ENCODE assay signal across 8 mouse cellular contexts in genomic region chr1:92933611-92934010, GRCm38 (mm10). TPM values are rescaled to one million over a fixed set of nuclear protein-coding genes. Genes with fewer than 3 reads are reported as not detected.
DNase-seq lines count a peak whose midpoint lies in the region; ATAC-seq and TF ChIP-seq lines count a peak whose summit lies in the region.

No protein-coding gene starts in this region.

- no peaks in the 10 kb centered on the region for H3K9me3 ChIP-seq in heart, embryonic 10.5 days
- no peaks in the 10 kb centered on the region for H3K9me3 ChIP-seq in CH12.LX (replicated peaks; ENCODE audit: low read length)
- H3K9me3 ChIP-seq in forebrain, embryonic 16.5 days (ENCODE audit: control insufficient read depth, low read length) = no peaks in the 10 kb centered on the region

- H3K27me3 ChIP-seq in heart, embryonic 10.5 days (ENCODE audit: insufficient read depth, poor library complexity, severe bottlenecking) = peaks cover 18% of the 10 kb centered on the region; the same call in 1 of the 2 replicates
- peaks cover 17% of the 10 kb centered on the region for H3K27me3 ChIP-seq in CH12.LX (replicated peaks)
- H3K27me3 ChIP-seq in forebrain, embryonic 16.5 days (replicated peaks; ENCODE audit: control insufficient read depth, insufficient read depth, low read length) = no peaks in the 10 kb centered on the region

- peak overlapping the region; percentile 79 for H3K4me2 ChIP-seq in CH12.LX (ENCODE audit: insufficient read depth, low read depth, poor library complexity, severe bottlenecking)
- peak overlapping the region; percentile 78 for H3K4me2 ChIP-seq in forebrain, embryonic 16.5 days (ENCODE audit: low read length)

- intact Hi-C loops in heart, postnatal 14 days (cut with DNase I) = loop anchor here (2.0 kb wide), 1 partner anchor 23 kb away; the partner anchor contains the start of gene Rnpepl1
- intact Hi-C loops in left cerebral cortex, postnatal 14 days (cut with DNase I) = no loop called here

- TF ChIP-seq RAD21 in CH12.LX (IDR thresholded peaks at IDR 0.05; ENCODE audit: low read depth, low read length) = no peak

- no peak for TF ChIP-seq CTCF in CH12.LX (conservative IDR thresholded peaks at IDR 0.05 in 1 of 2, IDR thresholded peaks at IDR 0.05 in 1 of 2; ENCODE audit: low read depth in 2 of 2, low read length in 2 of 2)

- peaks cover 9% of the 10 kb centered on the region; the same call in 1 of the 2 replicates for H3K36me3 ChIP-seq in heart, embryonic 10.5 days
- H3K36me3 ChIP-seq in CH12.LX (replicated peaks in 1 of 2; ENCODE audit: control insufficient read depth in 1 of 2, insufficient read depth in 1 of 2, low read length in 1 of 2) (peaks cover 7 to 16% of the 10 kb centered on the region in 2 experiments), macrophage (ENCODE audit: inconsistent target) (no peaks in the 10 kb centered on the region)
- H3K36me3 ChIP-seq in forebrain, embryonic 16.5 days (ENCODE audit: control insufficient read depth, insufficient read depth) = peaks cover 3% of the 10 kb centered on the region

- WGBS in heart, embryonic 10.5 days = 75% methylated on average over 4 of the region's 4 CpGs
- 77% methylated on average over 4 of the region's 4 CpGs for WGBS in forebrain, embryonic 16.5 days
- 27% methylated on average over 2 of the region's 4 CpGs for WGBS in macrophage (ENCODE audit: missing documents)

- peak overlapping the region; percentile 88 for H3K4me3 ChIP-seq in heart, embryonic 10.5 days
- H3K4me3 ChIP-seq in CH12.LX (replicated peaks in 1 of 3; ENCODE audit: low read depth in 2 of 3, low read length in 2 of 3, poor library complexity in 1 of 3) (peak overlapping the region; percentile 63 to 85 (median 79)), macrophage (ENCODE audit: inconsistent target) (peak overlapping the region; percentile 65)
- H3K4me3 ChIP-seq in forebrain, embryonic 16.5 days (replicated peaks; ENCODE audit: low read length) = peak overlapping the region; percentile 69

- no peak for TF ChIP-seq EP300 in CH12.LX (IDR thresholded peaks at IDR 0.05; ENCODE audit: low read length)

- peaks cover 4% of the 10 kb centered on the region for H3K79me2 ChIP-seq in CH12.LX (replicated peaks; ENCODE audit: control insufficient read depth, extremely low read depth, insufficient read depth, poor library complexity, severe bottlenecking)
- H3K79me2 ChIP-seq in macrophage (ENCODE audit: inconsistent target) = peaks cover 23% of the 10 kb centered on the region; the same call in 1 of the 2 replicates

- ATAC-seq in forebrain, embryonic 16.5 days = no peak

- DNase-seq in heart, embryonic 10.5 days (ENCODE audit: low spot score) = no peak
- no peak for DNase-seq in heart, postnatal 14 days
- no peak for DNase-seq in CH12.LX (ENCODE audit: extremely low read depth)
- no peak for DNase-seq in left cerebral cortex, postnatal 14 days (ENCODE audit: low spot score in 2 of 2)
- no peak for DNase-seq in embryo, embryonic 9.5 days (ENCODE audit: extremely low spot score)
- no peak for DNase-seq in gastrocnemius, adult 18-20 months (ENCODE audit: low spot score)

- peak overlapping the region; percentile 93 for H3K27ac ChIP-seq in heart, embryonic 10.5 days
- H3K27ac ChIP-seq in CH12.LX (ENCODE audit: insufficient read depth, low read depth) (peak overlapping the region; percentile 93), macrophage (peak overlapping the region; percentile 93)
- peak overlapping the region; percentile 98 for H3K27ac ChIP-seq in forebrain, embryonic 16.5 days (ENCODE audit: low read length)

- in situ Hi-C loops in CH12.LX (cut with MboI; ENCODE audit: low pct_ligation_motif_present, low pct_unique_long_range_greater_than_20kb, low sequenced_read_pairs) = no loop called here

- dilution Hi-C loops in CH12.LX (cut with MboI; ENCODE audit: extremely low pct_ligation_motif_present, extremely low pct_unique_long_range_greater_than_20kb, low sequenced_read_pairs) = no loop called here

- H3K9ac ChIP-seq in CH12.LX (ENCODE audit: insufficient read depth, low read depth) = peak overlapping the region; percentile 97
- H3K9ac ChIP-seq in forebrain, embryonic 16.5 days (replicated peaks; ENCODE audit: low read depth, low read length) = peak overlapping the region; percentile 71

- H3K4me1 ChIP-seq in heart, embryonic 10.5 days = peaks cover 24% of the 10 kb centered on the region
- peaks cover 9 to 25% of the 10 kb centered on the region in 2 experiments for H3K4me1 ChIP-seq in CH12.LX (ENCODE audit: control insufficient read depth in 1 of 2, insufficient read depth in 2 of 2)
- H3K4me1 ChIP-seq in forebrain, embryonic 16.5 days (replicated peaks; ENCODE audit: control insufficient read depth, insufficient read depth, low read length) = peaks cover 29% of the 10 kb centered on the region

- no peak for TF ChIP-seq POLR2A in CH12.LX (IDR thresholded peaks at IDR 0.05; ENCODE audit: low read depth, low read length)

RNA-seq across cellular contexts. Expression of gene Capn10, which starts 0.6 kb away (rescaled TPM):
- polyA plus RNA-seq in heart, embryonic 10.5 days (2016; fragmentation: Nextera tagmentation; extraction: Ambion mirVana) = 19.4 and 25.4 TPM in 2 replicates
- 1 to 10 TPM; 7.5 to 9.6 TPM for total RNA-seq in heart, postnatal 14 days (2021)
- total RNA-seq in CH12.LX (2012; rRNA removed) = 13.2 and 15.9 TPM in 2 replicates
- 12.9 and 16.1 TPM in 2 replicates for total RNA-seq in CH12.LX (2014; rRNA removed)
- 11.6 and 11.9 TPM in 2 replicates for polyA plus RNA-seq in CH12.LX (2012; ENCODE audit: insufficient read length, low read depth)
- 64.4 and 65.5 TPM in 2 replicates for polyA plus RNA-seq in forebrain, embryonic 16.5 days (2015; fragmentation: Nextera tagmentation; extraction: Ambion mirVana)
- total RNA-seq in macrophage (2018; cell fraction: chromatin; rRNA removed) = 10 to 100 TPM in 17 of 26 experiments, 1 to 10 TPM in 9; 3.0 to 54.3 (median 18.8) TPM
- total RNA-seq in macrophage (2018; cell fraction: cytosol; rRNA removed) = 10 to 100 TPM in 3 of 26 experiments, 1 to 10 TPM in 23; 2.8 to 11.1 (median 8.5) TPM
- 10 to 100 TPM in 14 of 26 experiments, 1 to 10 TPM in 12; 1.4 to 26.2 (median 12.1) TPM for total RNA-seq in macrophage (2018; cell fraction: nucleus; rRNA removed)
- 2.8 to 9.3 TPM (median 7.1 TPM) in 3 replicates for polyA plus RNA-seq in macrophage (2018)
- 10 to 100 TPM; 44.9 to 52.0 TPM for total RNA-seq in left cerebral cortex, postnatal 14 days (2021)
- 1 to 10 TPM; 4.0 to 5.2 TPM for total RNA-seq in gastrocnemius, adult 18-20 months (2021)

RNA-seq across cellular contexts. Expression of gene Gpr35, which starts 17.1 kb away (rescaled TPM):
- 0.20 and 0.28 TPM in 2 replicates for polyA plus RNA-seq in heart, embryonic 10.5 days (2016; fragmentation: Nextera tagmentation; extraction: Ambion mirVana)
- total RNA-seq in heart, postnatal 14 days (2021) = under 1 TPM; 0.48 to 0.61 TPM
- total RNA-seq in CH12.LX (2012; rRNA removed) = 0.21 and 0.42 TPM in 2 replicates
- total RNA-seq in CH12.LX (2014; rRNA removed) = 0.43 and 0.44 TPM in 2 replicates
- 1.7 and 2.0 TPM in 2 replicates for polyA plus RNA-seq in CH12.LX (2012; ENCODE audit: insufficient read length, low read depth)
- polyA plus RNA-seq in forebrain, embryonic 16.5 days (2015; fragmentation: Nextera tagmentation; extraction: Ambion mirVana) = 0.35 and 0.75 TPM in 2 replicates
- 10 to 100 TPM in 4 of 26 experiments, 1 to 10 TPM in 17, under 1 TPM in 5; 0.34 to 14.6 (median 3.7) TPM for total RNA-seq in macrophage (2018; cell fraction: chromatin; rRNA removed)
- 10 to 100 TPM in 13 of 26 experiments, 1 to 10 TPM in 13; 3.5 to 34.0 (median 10.0) TPM for total RNA-seq in macrophage (2018; cell fraction: cytosol; rRNA removed)
- 10 to 100 TPM in 10 of 26 experiments, 1 to 10 TPM in 16; 1.6 to 19.0 (median 7.6) TPM for total RNA-seq in macrophage (2018; cell fraction: nucleus; rRNA removed)
- 4.5 to 16.1 TPM (median 7.7 TPM) in 3 replicates for polyA plus RNA-seq in macrophage (2018)
- under 1 TPM; 0.26 to 0.61 TPM for total RNA-seq in left cerebral cortex, postnatal 14 days (2021)
- under 1 TPM; 0.07 to 0.11 TPM for total RNA-seq in gastrocnemius, adult 18-20 months (2021)

RNA-seq across cellular contexts. Expression of gene Rnpepl1, which starts 23.0 kb away (rescaled TPM):
- 25.9 and 30.4 TPM in 2 replicates for polyA plus RNA-seq in heart, embryonic 10.5 days (2016; fragmentation: Nextera tagmentation; extraction: Ambion mirVana)
- 10 to 100 TPM; 68.3 to 76.0 TPM for total RNA-seq in heart, postnatal 14 days (2021)
- total RNA-seq in CH12.LX (2012; rRNA removed) = 13.8 and 14.6 TPM in 2 replicates
- 4.5 and 5.1 TPM in 2 replicates for total RNA-seq in CH12.LX (2014; rRNA removed)
- 12.7 and 20.2 TPM in 2 replicates for polyA plus RNA-seq in CH12.LX (2012; ENCODE audit: insufficient read length, low read depth)
- 28.5 and 31.0 TPM in 2 replicates for polyA plus RNA-seq in forebrain, embryonic 16.5 days (2015; fragmentation: Nextera tagmentation; extraction: Ambion mirVana)
- 100 to 1,000 TPM in 12 of 26 experiments, 10 to 100 TPM in 14; 33.4 to 187 (median 92.8) TPM for total RNA-seq in macrophage (2018; cell fraction: chromatin; rRNA removed)
- 10 to 100 TPM; 52.3 to 89.7 (median 75.1) TPM for total RNA-seq in macrophage (2018; cell fraction: cytosol; rRNA removed)
- 100 to 1,000 TPM in 12 of 26 experiments, 10 to 100 TPM in 14; 35.9 to 167 (median 98.1) TPM for total RNA-seq in macrophage (2018; cell fraction: nucleus; rRNA removed)
- polyA plus RNA-seq in macrophage (2018) = 45.2 to 67.8 TPM (median 46.2 TPM) in 3 replicates
- total RNA-seq in left cerebral cortex, postnatal 14 days (2021) = 10 to 100 TPM; 39.9 to 42.5 TPM
- total RNA-seq in gastrocnemius, adult 18-20 months (2021) = 10 to 100 TPM; 60.5 to 67.5 TPM

RNA-seq across cellular contexts. Expression of gene Dusp28, which starts 26.8 kb away (rescaled TPM):
- polyA plus RNA-seq in heart, embryonic 10.5 days (2016; fragmentation: Nextera tagmentation; extraction: Ambion mirVana) = 7.6 and 8.6 TPM in 2 replicates
- total RNA-seq in heart, postnatal 14 days (2021) = 10 to 100 TPM; 10.7 to 12.6 TPM
- total RNA-seq in CH12.LX (2012; rRNA removed) (3.4 and 3.6 TPM in 2 replicates), CH12.LX (2014; rRNA removed) (3.2 and 4.6 TPM in 2 replicates)
- polyA plus RNA-seq in CH12.LX (2012; ENCODE audit: insufficient read length, low read depth) (2.6 and 3.6 TPM in 2 replicates), macrophage (2018) (1.2 to 12.1 TPM (median 3.2 TPM) in 3 replicates)
- polyA plus RNA-seq in forebrain, embryonic 16.5 days (2015; fragmentation: Nextera tagmentation; extraction: Ambion mirVana) = 11.3 and 13.2 TPM in 2 replicates
- 1 to 10 TPM in 18 of 26 experiments, under 1 TPM in 5, not detected in 3; 0.66 to 7.6 (median 2.2) TPM for total RNA-seq in macrophage (2018; cell fraction: chromatin; rRNA removed)
- 10 to 100 TPM in 13 of 26 experiments, 1 to 10 TPM in 13; 4.1 to 34.1 (median 12.2) TPM for total RNA-seq in macrophage (2018; cell fraction: cytosol; rRNA removed)
- 10 to 100 TPM in 9 of 26 experiments, 1 to 10 TPM in 14, under 1 TPM in 3; 0.66 to 24.8 (median 6.1) TPM for total RNA-seq in macrophage (2018; cell fraction: nucleus; rRNA removed)
- total RNA-seq in left cerebral cortex, postnatal 14 days (2021) = 1 to 10 TPM; 6.6 to 8.1 TPM
- total RNA-seq in gastrocnemius, adult 18-20 months (2021) = 10 to 100 TPM; 23.1 to 24.5 TPM

RNA-seq across cellular contexts. Expression of gene Ankmy1, which starts 30.9 kb away (rescaled TPM):
- polyA plus RNA-seq in heart, embryonic 10.5 days (2016; fragmentation: Nextera tagmentation; extraction: Ambion mirVana) = 0.06 and 0.18 TPM in 2 replicates
- total RNA-seq in heart, postnatal 14 days (2021) = under 1 TPM; 0.14 to 0.20 TPM
- total RNA-seq in CH12.LX (2012; rRNA removed) = 0.04 and 0.13 TPM in 2 replicates
- 0.11 TPM in 1 of 2 replicates, not detected in the other for total RNA-seq in CH12.LX (2014; rRNA removed)
- 0.07 TPM in 1 of 2 replicates, not detected in the other for polyA plus RNA-seq in CH12.LX (2012; ENCODE audit: insufficient read length, low read depth)
- 0.71 and 1.1 TPM in 2 replicates for polyA plus RNA-seq in forebrain, embryonic 16.5 days (2015; fragmentation: Nextera tagmentation; extraction: Ambion mirVana)
- total RNA-seq in macrophage (2018; cell fraction: chromatin; rRNA removed) = 1 to 10 TPM in 9 of 26 experiments, under 1 TPM in 14, not detected in 3; 0.12 to 2.5 (median 0.62) TPM
- under 1 TPM; 0.05 to 0.96 (median 0.25) TPM for total RNA-seq in macrophage (2018; cell fraction: cytosol; rRNA removed)
- 1 to 10 TPM in 4 of 26 experiments, under 1 TPM in 14, not detected in 8; 0.22 to 1.8 (median 0.73) TPM for total RNA-seq in macrophage (2018; cell fraction: nucleus; rRNA removed)
- 0.10 to 0.14 TPM (median 0.14 TPM) in 3 replicates for polyA plus RNA-seq in macrophage (2018)
- total RNA-seq in left cerebral cortex, postnatal 14 days (2021) = under 1 TPM; 0.11 to 0.19 TPM
- under 1 TPM in 1 of 2 experiments, not detected in 1; 0.14 TPM for total RNA-seq in gastrocnemius, adult 18-20 months (2021)
